Mouse (Mus musculus): ENCODE measurements around the gene Pip5k1b. TPM values are rescaled to one million over a fixed set of nuclear protein-coding genes. Genes with fewer than 3 reads are reported as not detected.

The Pip5k1b gene
- polyA plus RNA-seq, 1 experiment = 0.24 TPM

DNA sequence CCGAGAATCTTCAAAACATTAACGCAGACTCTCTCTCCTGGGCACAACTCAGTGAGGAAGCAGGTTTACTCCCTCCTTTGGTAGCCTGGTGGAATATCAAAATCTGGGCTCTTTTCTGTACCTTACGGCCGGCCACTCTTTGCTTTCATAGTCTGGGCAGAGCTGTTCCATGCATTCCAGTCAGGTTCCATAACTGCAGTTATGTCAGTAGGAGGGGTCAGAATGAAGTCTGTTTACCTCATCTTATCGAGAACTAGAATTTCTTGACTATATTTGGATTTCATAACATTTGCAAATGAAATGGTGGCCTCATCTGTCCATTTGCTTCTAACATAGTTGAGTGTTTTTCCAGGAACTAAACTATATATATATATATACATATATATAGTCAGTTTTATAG lies 55.2 kb downstream of the Pip5k1b start:
- H3K4me3 ChIP-seq = no peak overlapping the region

GRCm38 (mm10) chr19:24499291-24499690 lies 56.4 kb downstream of the Pip5k1b start:
- TF ChIP-seq USF1 (IDR thresholded peaks at IDR 0.05; ENCODE audit: low read depth) = no peak
- TF ChIP-seq TCF3 (IDR thresholded peaks at IDR 0.05; ENCODE audit: insufficient read length, low read depth) = no peak
- no peak for TF ChIP-seq POLR2A (IDR thresholded peaks at IDR 0.05; ENCODE audit: insufficient read length, low read depth)
- TF ChIP-seq E2F4 (IDR thresholded peaks at IDR 0.05; ENCODE audit: insufficient read depth) = no peak
- no peak for TF ChIP-seq POLR2AphosphoS2 (IDR thresholded peaks at IDR 0.05; ENCODE audit: insufficient read length, low read depth)
- TF ChIP-seq SRF (IDR thresholded peaks at IDR 0.05; ENCODE audit: control insufficient read depth, insufficient read length, low read depth) = no peak
- no peak for TF ChIP-seq REST (IDR thresholded peaks at IDR 0.05; ENCODE audit: insufficient read depth, insufficient read length)
- TF ChIP-seq CEBPB (IDR thresholded peaks at IDR 0.05; ENCODE audit: insufficient read depth, poor library complexity, severe bottlenecking) = no peak
- TF ChIP-seq TCF12 (IDR thresholded peaks at IDR 0.05; ENCODE audit: insufficient read depth, poor library complexity, severe bottlenecking) = no peak
- TF ChIP-seq MYOD1 (IDR thresholded peaks at IDR 0.05; ENCODE audit: control insufficient read depth in 1 of 3, insufficient read length in 2 of 3, low read depth in 2 of 3) = no peak
- no peak for TF ChIP-seq MYOG (IDR thresholded peaks at IDR 0.05; ENCODE audit: control insufficient read depth in 1 of 3, insufficient read depth in 1 of 3, insufficient read length in 2 of 3, low read depth in 2 of 3)
- no peak for TF ChIP-seq MAX (IDR thresholded peaks at IDR 0.05; ENCODE audit: low read depth)
- Histone ChIP-seq H3K27me3 (ENCODE audit: control insufficient read depth, insufficient read depth, insufficient read length) (no peaks in the 10 kb centered on the region), H3ac (ENCODE audit: control insufficient read depth, insufficient read length) (no peak overlapping the region), H3K4me3 (no peak overlapping the region), H3K36me3 (ENCODE audit: control insufficient read depth, insufficient read depth) (no peaks in the 10 kb centered on the region), H3K4me2 (ENCODE audit: low read depth) (no peak overlapping the region), H3K79me2 (ENCODE audit: control insufficient read depth, insufficient read depth) (no peaks in the 10 kb centered on the region)

More for the DNA sequence above, 55.2 kb downstream of the Pip5k1b start:
- Histone ChIP-seq H3K79me2 (ENCODE audit: control insufficient read depth, insufficient read depth) (no peaks in the 10 kb centered on the region), H3K27me3 (ENCODE audit: control insufficient read depth, insufficient read depth, insufficient read length) (no peaks in the 10 kb centered on the region), H3K36me3 (ENCODE audit: control insufficient read depth, insufficient read depth) (no peaks in the 10 kb centered on the region), H3K4me2 (ENCODE audit: low read depth) (no peak overlapping the region), H3ac (ENCODE audit: control insufficient read depth, insufficient read length) (no peak overlapping the region)
- TF ChIP-seq POLR2AphosphoS2 (IDR thresholded peaks at IDR 0.05; ENCODE audit: insufficient read length, low read depth) (no peak), MYOD1 (IDR thresholded peaks at IDR 0.05; ENCODE audit: control insufficient read depth in 1 of 3, insufficient read length in 2 of 3, low read depth in 2 of 3) (no peak), USF1 (IDR thresholded peaks at IDR 0.05; ENCODE audit: low read depth) (no peak), POLR2A (IDR thresholded peaks at IDR 0.05; ENCODE audit: insufficient read length, low read depth) (no peak), E2F4 (IDR thresholded peaks at IDR 0.05; ENCODE audit: insufficient read depth) (no peak), MAX (IDR thresholded peaks at IDR 0.05; ENCODE audit: low read depth) (no peak), SRF (IDR thresholded peaks at IDR 0.05; ENCODE audit: control insufficient read depth, insufficient read length, low read depth) (no peak), TCF3 (IDR thresholded peaks at IDR 0.05; ENCODE audit: insufficient read length, low read depth) (no peak), TCF12 (IDR thresholded peaks at IDR 0.05; ENCODE audit: insufficient read depth, poor library complexity, severe bottlenecking) (no peak), CEBPB (IDR thresholded peaks at IDR 0.05; ENCODE audit: insufficient read depth, poor library complexity, severe bottlenecking) (no peak), MYOG (IDR thresholded peaks at IDR 0.05; ENCODE audit: control insufficient read depth in 1 of 3, insufficient read depth in 1 of 3, insufficient read length in 2 of 3, low read depth in 2 of 3) (no peak), REST (IDR thresholded peaks at IDR 0.05; ENCODE audit: insufficient read depth, insufficient read length) (no peak)

DNA sequence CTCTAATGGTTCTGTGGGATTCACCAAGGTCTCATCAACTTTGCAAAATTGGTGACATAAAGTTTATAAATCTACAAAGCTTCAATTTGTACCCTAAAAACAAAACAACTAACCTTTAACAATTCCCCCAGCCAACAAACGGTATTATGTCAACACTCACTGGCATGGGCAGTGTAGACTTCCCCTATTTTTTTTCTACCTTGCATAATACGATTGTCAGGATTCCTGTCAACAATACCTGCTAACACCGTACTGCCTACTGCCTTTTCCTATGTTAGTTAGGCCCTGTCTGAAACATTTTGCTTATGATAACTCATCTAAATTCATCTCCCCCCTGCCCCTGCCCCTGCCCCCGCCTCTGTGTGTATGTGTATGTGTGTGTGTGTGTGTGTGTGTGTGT lies 61.8 kb downstream of the Pip5k1b start:
- Histone ChIP-seq H3K4me3 (no peak overlapping the region), H3ac (ENCODE audit: control insufficient read depth, insufficient read length) (no peak overlapping the region), H3K79me2 (ENCODE audit: control insufficient read depth, insufficient read depth) (no peaks in the 10 kb centered on the region), H3K4me2 (ENCODE audit: low read depth) (no peak overlapping the region), H3K36me3 (ENCODE audit: control insufficient read depth, insufficient read depth) (no peaks in the 10 kb centered on the region), H3K27me3 (ENCODE audit: control insufficient read depth, insufficient read depth, insufficient read length) (no peaks in the 10 kb centered on the region)
- no peak for TF ChIP-seq TCF3 (IDR thresholded peaks at IDR 0.05; ENCODE audit: insufficient read length, low read depth)
- no peak for TF ChIP-seq USF1 (IDR thresholded peaks at IDR 0.05; ENCODE audit: low read depth)
- TF ChIP-seq MYOD1 (IDR thresholded peaks at IDR 0.05; ENCODE audit: control insufficient read depth in 1 of 3, insufficient read length in 2 of 3, low read depth in 2 of 3) = no peak
- no peak for TF ChIP-seq MAX (IDR thresholded peaks at IDR 0.05; ENCODE audit: low read depth)
- TF ChIP-seq REST (IDR thresholded peaks at IDR 0.05; ENCODE audit: insufficient read depth, insufficient read length) = no peak
- TF ChIP-seq MYOG (IDR thresholded peaks at IDR 0.05; ENCODE audit: control insufficient read depth in 1 of 3, insufficient read depth in 1 of 3, insufficient read length in 2 of 3, low read depth in 2 of 3) = no peak
- no peak for TF ChIP-seq SRF (IDR thresholded peaks at IDR 0.05; ENCODE audit: control insufficient read depth, insufficient read length, low read depth)
- no peak for TF ChIP-seq POLR2AphosphoS2 (IDR thresholded peaks at IDR 0.05; ENCODE audit: insufficient read length, low read depth)

- Histone ChIP-seq H3K27me3 (ENCODE audit: control insufficient read depth, insufficient read depth, insufficient read length) (no peaks in the 10 kb centered on the region), H3ac (ENCODE audit: control insufficient read depth, insufficient read length) (no peak overlapping the region), H3K36me3 (ENCODE audit: control insufficient read depth, insufficient read depth) (no peaks in the 10 kb centered on the region), H3K79me2 (ENCODE audit: control insufficient read depth, insufficient read depth) (no peaks in the 10 kb centered on the region), H3K4me2 (ENCODE audit: low read depth) (no peak overlapping the region), H3K4me3 (no peak overlapping the region)
- TF ChIP-seq TCF3 (IDR thresholded peaks at IDR 0.05; ENCODE audit: insufficient read length, low read depth) (no peak), MAX (IDR thresholded peaks at IDR 0.05; ENCODE audit: low read depth) (no peak), REST (IDR thresholded peaks at IDR 0.05; ENCODE audit: insufficient read depth, insufficient read length) (no peak), CEBPB (IDR thresholded peaks at IDR 0.05; ENCODE audit: insufficient read depth, poor library complexity, severe bottlenecking) (no peak), MYOG (IDR thresholded peaks at IDR 0.05; ENCODE audit: control insufficient read depth in 1 of 3, insufficient read depth in 1 of 3, insufficient read length in 2 of 3, low read depth in 2 of 3) (no peak)
Measured at GRCm38 (mm10) chr19:24491824-24492223, 63.8 kb downstream of the Pip5k1b start.

- Histone ChIP-seq H3K79me2 (ENCODE audit: control insufficient read depth, insufficient read depth) (no peaks in the 10 kb centered on the region), H3K27me3 (ENCODE audit: control insufficient read depth, insufficient read depth, insufficient read length) (no peaks in the 10 kb centered on the region), H3K4me3 (no peak overlapping the region), H3K36me3 (ENCODE audit: control insufficient read depth, insufficient read depth) (no peaks in the 10 kb centered on the region), H3ac (ENCODE audit: control insufficient read depth, insufficient read length) (no peak overlapping the region), H3K4me2 (ENCODE audit: low read depth) (no peak overlapping the region)
- no peak for TF ChIP-seq SRF (IDR thresholded peaks at IDR 0.05; ENCODE audit: control insufficient read depth, insufficient read length, low read depth)
- TF ChIP-seq MYOG (IDR thresholded peaks at IDR 0.05; ENCODE audit: control insufficient read depth in 1 of 3, insufficient read depth in 1 of 3, insufficient read length in 2 of 3, low read depth in 2 of 3) = no peak
- no peak for TF ChIP-seq MAX (IDR thresholded peaks at IDR 0.05; ENCODE audit: low read depth)
- no peak for TF ChIP-seq USF1 (IDR thresholded peaks at IDR 0.05; ENCODE audit: low read depth)
- no peak for TF ChIP-seq TCF3 (IDR thresholded peaks at IDR 0.05; ENCODE audit: insufficient read length, low read depth)
- TF ChIP-seq POLR2A (IDR thresholded peaks at IDR 0.05; ENCODE audit: insufficient read length, low read depth) = no peak
- TF ChIP-seq MYOD1 (IDR thresholded peaks at IDR 0.05; ENCODE audit: control insufficient read depth in 1 of 3, insufficient read length in 2 of 3, low read depth in 2 of 3) = no peak
Measured at GRCm38 (mm10) chr19:24490275-24490674, 65.4 kb downstream of the Pip5k1b start.

Measured in myocyte (in vitro differentiated cells).